Mouse (Mus musculus) lung, postnatal 10 days (tissue): ENCODE results near the gene Ect2.
A peak's percentile ranks its signal among the peaks of the same experiment; 100 is the strongest.

Experiments
- DNase-seq: peaks from one replicate; pipeline ENCODE4 v3.0.0; 2021

Gene Ect2

GRCm38 (mm10) chr3:27153701-27154209 lies at the start of gene Ect2:
Ect2 (minus strand) TSS chr3:27153878.
- DNase-seq, result peak; percentile 99

DNA sequence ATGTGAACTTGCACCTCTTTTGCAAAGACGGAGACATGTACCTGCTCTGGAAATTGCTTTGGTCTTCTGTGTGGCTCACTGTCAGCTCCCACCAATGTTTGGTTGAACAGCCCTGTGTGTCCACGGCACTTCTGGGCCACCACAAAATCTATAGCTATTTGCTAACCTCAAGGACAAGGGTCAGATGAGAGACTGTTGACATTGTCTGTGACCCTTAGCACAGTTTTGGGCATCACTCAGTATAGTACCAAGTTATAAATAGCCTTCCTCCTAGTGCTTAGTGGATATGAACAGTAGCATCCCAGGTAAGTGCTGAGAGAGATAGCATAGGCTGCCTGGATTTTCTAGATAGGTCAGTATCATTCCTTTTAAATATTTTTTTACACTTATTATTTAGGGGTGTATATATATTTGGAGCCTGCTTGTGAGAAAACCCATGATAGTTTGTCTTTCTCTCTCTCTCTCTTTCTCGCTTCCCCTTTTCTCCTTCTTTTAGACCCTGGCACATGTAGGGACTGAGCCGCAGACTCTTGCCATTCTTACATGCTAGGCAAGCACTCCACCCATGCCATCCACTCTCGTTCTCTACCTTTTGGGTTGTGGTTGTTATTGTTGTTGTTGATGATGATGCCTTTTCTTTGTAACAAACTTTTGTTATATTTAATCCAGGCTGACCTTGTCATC lies 48.2 kb upstream of the Ect2 start:
- DNase-seq, result no peak

GRCm38 (mm10) chr3:27199120-27199519 lies 45.4 kb upstream of the Ect2 start:
- DNase-seq, result no peak

GRCm38 (mm10) chr3:27197816-27198215 lies 44.1 kb upstream of the Ect2 start:
- DNase-seq, result no peak

DNA sequence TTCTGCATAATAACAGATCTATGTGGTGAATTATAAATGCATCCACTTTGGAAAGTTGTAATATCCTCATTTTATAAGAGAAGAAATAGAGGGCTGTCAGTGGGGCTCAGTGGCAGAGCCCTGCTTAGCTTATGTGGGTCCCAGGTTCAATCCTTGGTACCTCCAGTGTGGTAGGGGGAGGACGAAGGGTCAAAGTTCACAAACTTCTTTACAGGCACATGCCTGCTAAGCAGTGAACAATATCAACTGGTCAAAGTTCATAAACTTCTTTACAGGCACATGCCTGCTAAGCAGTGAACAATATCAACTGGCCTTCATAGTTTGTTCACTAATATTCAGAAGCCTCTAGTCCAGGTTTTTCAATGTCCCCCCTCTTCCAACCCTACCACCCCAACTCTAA lies 42.9 kb upstream of the Ect2 start:
- DNase-seq, result no peak

DNA sequence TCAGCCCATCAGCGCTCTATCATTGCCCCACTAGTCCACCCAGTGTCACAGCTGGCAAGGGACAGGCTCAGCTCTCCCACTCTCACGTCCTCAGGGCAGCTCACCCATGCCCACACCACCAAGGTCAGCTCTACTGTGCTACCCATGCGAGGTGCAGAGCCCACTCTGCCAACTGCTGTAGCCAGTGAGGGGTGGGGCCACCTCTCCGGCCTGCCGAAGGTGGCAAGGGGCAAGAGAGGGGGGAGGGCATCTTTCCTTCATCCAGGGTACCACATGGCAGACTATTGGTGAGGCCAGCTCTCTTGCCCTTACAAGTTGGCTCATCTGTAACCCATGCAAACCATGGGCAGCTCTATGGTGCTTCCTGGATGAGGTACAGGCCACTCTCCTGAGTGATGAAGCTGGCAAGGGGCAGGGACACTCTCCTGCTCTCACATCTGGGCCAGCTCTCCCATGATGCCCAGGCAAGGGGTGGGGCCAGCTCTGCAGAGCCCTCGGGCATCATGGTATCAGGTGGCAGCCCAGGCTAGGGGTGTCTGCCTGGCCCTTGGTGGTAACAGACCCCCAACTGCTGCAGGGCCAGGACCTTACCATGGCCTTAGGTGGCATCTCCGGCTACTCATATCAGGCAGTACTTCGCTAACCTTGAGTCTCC lies 42.0 kb upstream of the Ect2 start:
- DNase-seq, result no peak

DNA sequence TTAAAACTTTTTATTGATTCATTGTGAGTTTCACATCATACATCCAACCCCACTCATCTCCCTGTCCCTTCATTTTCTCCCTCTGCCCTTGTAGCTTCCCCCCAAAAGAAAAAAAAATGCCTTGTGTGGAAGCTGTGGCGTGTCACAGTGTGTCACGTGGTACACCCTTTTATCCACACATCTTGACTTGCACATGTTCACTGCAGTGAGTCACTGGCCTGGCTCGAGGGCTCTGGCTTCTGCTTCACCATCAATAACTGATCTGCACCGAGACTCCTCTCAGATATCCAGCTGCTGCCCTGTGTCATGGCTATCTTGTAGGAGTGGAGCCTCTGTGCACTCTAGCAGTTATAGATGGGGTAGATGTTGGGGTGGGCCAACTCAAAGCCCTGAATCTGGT lies 41.5 kb upstream of the Ect2 start:
- no peak for DNase-seq

DNA sequence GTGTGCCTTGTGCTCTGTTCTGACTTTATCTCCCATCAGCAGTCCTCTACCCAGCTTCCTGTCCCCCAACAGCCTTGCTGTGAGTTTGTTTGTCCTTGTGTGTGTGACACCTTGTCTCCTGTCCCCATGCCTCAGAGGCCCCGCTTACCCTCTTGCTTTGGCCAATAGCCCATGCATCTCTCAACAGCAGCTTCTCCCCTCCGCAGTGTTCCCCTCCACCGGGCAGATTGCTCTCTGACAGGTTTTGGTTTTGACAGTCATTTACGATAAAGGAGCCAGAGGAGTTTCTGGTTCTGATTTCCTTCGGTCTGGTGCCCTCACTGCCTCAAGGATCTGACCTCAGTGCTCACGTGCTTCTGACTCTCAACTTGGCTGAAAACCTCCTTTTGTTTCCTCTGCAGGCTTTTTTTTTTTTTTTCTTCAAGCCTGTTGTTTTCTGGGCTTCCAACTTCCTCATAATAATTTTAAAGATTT lies 40.2 kb upstream of the Ect2 start:
- peak; percentile 49 for DNase-seq

GRCm38 (mm10) chr3:27191856-27192255 lies 38.2 kb upstream of the Ect2 start:
- no peak for DNase-seq

DNA sequence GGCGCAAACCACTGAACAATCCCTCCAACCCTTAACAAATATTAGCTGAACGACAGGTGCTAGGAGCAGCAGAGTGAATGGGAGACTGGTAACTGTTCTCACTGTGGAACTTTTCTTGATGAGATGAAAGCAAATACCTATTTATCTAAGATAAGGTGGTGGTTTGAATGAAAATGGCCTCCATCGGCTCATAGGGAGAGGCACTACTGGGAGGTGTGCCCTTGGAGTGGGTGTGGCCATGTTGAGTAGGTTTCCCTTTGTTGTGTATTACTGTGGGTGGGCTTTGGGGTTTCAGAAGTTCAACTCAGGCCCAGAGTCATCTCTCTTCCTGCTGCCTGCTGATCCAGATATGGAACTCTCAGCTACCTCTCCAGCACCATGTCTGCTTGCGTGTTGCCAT lies 37.2 kb upstream of the Ect2 start:
- DNase-seq, result no peak

GRCm38 (mm10) chr3:27189320-27190261 lies 35.9 kb upstream of the Ect2 start:
- peak; percentile 85 for DNase-seq

DNA sequence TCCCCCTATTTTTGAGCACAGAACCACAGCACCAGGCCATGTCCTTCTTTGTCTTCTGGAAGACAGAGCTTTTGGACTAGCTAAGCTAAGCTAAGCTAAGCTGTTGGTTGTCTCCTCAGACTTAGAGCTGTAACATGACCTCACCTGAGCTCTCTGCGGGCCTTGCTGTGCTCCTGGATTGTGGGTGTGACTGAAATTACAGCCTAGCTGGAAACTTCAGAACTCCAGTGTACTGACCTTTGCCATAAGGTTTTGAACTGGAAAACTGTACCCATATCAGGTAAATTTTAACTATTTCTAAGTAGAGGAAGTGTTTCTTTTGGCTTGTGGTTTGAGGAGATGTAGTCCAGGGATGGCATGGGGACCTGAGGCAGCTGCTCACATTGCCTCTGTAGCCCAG lies 34.7 kb upstream of the Ect2 start:
- DNase-seq, result no peak

- no peak for DNase-seq
Measured at GRCm38 (mm10) chr3:27183601-27184175, 30.0 kb upstream of the Ect2 start.

DNA sequence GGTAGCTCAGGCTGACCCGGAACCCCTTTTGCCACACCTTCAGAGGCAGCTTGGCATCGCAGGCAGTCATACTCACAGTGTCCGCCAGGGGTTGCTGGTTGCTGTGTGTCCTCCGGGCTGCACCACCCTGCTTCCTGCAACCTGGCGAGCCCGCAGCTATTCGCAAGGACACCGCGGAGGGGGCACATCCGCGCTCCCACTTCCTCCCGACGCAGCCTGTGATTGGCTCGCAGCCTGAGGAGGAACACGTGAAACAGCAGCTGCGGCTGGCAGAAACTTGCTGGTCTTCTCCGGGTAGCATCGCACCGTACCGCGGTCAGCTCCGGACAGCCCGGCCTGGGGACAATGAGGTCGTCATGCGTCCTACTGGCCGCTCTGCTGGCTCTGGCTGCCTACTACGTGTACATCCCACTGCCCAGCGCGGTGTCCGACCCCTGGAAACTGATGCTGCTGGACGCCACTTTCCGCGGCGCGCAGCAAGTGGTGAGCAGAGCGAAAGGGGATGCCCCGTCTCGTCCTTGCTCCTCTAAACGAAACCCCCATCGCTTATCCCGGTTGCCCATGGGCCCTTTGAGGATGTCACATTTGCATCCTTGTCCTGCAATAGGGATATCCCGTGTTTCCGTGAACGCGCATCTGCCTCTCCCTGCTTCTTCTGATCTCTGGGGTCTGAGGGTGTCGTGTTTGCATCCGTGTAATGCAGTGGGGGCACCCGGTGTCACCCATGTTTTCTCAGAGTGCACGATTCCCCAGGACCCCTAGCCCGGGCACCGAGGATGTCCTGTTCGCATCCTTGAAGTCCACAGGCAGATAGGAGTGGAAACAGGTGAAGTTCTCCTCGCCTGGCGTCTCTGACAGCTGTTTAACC lies 29.3 kb upstream of the Ect2 start, which contains the start of gene Nceh1:
Gene Nceh1, plus strand, starts transcription at position 233 of the 868 bp plus-strand sequence.
- peak; percentile 95 for DNase-seq

GRCm38 (mm10) chr3:27179711-27180110 lies 26.0 kb upstream of the Ect2 start:
- DNase-seq, result no peak

DNA sequence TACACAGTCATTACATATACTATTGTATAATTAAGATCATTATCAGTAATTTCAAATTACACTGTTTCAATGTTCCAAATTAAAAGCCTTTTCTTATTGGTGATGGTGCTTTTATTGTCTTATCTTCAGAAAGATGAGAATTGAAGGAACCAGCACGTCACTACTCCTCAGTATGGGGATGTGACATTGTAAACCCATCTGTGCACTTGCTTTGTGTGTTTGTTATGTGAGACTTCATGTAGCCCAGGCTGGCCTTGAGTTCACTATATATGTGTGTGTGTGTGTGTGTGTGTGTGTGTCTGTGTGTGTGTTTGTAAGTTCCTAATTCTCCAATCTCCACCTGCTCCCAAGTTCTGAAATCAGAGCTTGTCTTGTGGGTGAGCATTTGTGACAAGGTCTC lies 16.6 kb upstream of the Ect2 start:
- no peak for DNase-seq

- no peak for DNase-seq
Measured at GRCm38 (mm10) chr3:27165481-27166065, 11.9 kb upstream of the Ect2 start.

DNA sequence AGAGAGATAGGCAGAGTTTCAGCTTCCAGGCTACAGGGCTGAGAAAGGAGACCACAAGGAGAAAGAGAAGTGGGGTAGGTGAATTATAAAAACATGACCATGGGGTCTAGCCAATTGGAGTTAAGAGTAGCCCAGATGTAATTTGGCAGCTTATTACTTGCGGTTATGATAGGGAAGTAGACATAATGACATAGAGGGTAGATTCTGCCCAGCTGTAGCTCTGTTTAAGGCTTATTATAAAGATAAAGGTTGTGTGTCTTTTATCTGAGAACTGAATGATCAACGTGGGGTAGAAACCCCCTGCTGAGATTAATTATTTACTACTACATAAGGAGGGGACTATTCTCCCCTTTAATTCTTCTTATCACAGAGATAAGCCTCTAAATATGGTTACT lies 8.7 kb upstream of the Ect2 start:
- no peak for DNase-seq

DNA sequence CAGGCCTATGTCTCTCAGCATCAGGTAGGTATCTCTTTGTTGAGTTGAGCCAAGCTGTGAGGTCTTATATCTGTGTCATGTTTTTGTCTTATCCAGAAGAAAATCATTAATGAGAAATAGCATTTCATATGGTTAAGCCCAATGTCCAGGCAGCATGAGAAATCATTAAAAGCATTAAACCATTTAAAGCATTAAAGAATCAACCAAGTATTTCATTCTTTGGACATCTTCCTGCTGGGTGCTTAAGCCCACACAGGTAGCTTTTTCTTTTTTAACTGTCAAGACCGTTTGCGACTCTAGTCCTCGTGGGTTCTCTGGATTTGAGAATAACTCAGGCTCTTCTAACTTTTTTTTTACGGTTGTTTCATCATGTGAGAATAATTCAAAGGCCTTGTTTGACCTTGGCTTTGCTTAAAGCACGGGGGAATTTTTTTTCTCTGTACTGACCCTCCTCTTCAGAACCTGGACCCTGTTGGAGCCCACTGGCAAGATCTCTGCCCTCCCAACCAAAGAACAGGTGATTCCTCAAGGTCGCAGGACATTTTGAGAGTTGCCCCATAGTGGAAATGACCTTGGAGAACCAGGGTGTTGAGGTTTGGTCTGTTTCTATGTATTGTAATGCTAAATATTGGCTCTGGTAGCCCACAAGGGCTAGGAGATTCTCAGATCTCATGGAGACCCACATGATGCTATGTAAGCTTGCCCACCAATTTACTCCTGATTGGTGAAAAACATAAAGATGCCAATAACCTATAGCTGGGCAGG lies 8.1 kb upstream of the Ect2 start:
- DNase-seq, result no peak

GRCm38 (mm10) chr3:27158910-27159309 lies 5.2 kb upstream of the Ect2 start:
- DNase-seq, result no peak

DNA sequence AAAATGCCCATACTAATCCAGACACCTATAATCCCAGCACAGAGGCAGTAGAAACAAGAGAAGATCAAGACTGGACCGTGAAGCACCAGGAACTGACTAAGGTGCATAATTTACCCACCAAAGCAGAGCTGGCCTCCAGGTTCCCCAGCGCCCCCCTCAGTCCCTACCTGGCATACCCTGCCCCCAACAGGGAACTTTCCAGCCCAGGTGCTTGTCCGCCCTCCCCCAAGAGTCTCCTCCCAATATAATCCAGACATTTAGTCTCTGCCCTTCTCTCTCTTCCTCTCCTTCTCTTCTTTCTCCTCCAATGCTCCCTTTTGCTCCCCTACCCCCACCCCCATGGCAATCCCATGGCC lies 2.9 kb upstream of the Ect2 start:
- DNase-seq, result no peak
